Mouse (Mus musculus) forebrain, embryonic 11.5 days (tissue): ENCODE data around the gene Meis2. TPM values are rescaled to one million over a fixed set of nuclear protein-coding genes. Genes with fewer than 3 reads are reported as not detected.
A peak's percentile ranks its signal among the peaks of the same experiment; 100 is the strongest.

Experiments used
- ATAC-seq: fragments of 200-750 bp; cut with Nextera tagmentation; replicated peaks from 2 replicates; pipeline ENCODE4 v1.8.0; 2017; ENCODE audit warnings: moderate TSS enrichment; ENCODE audit not compliant: low FRiP score
- DNase-seq: peaks from one replicate; pipeline ENCODE4 v3.0.0-alpha.2; 2017; ENCODE audit warnings: low spot score
- H3K27ac ChIP-seq: fragments of 300-500 bp; sonication (generic); 2 replicates; pipeline ENCODE4 v1.5.1; 2014; ENCODE audit warnings: low read depth, low read length
- H3K27me3 ChIP-seq: fragments of 300-500 bp; sonication (generic); 2 replicates; pipeline ENCODE4 v1.6.1; 2014; ENCODE audit warnings: mild to moderate bottlenecking, low read length, mixed read lengths; ENCODE audit not compliant: control insufficient read depth, insufficient read depth
- H3K36me3 ChIP-seq: fragments of 300-500 bp; sonication (generic); 2 replicates; pipeline ENCODE4 v1.6.1; 2014; ENCODE audit warnings: mild to moderate bottlenecking, low read length, moderate library complexity, mixed read lengths; ENCODE audit not compliant: control insufficient read depth, insufficient read depth
- H3K4me1 ChIP-seq: fragments of 300-500 bp; sonication (generic); replicated peaks from 2 replicates; pipeline ENCODE4 v1.6.1; 2014; ENCODE audit warnings: low read length, mixed read lengths; ENCODE audit not compliant: control insufficient read depth, insufficient read depth
- H3K4me2 ChIP-seq: fragments of 300-500 bp; sonication (generic); 2 replicates; pipeline ENCODE4 v1.6.1; 2014; ENCODE audit warnings: low read depth, mild to moderate bottlenecking, low read length, moderate library complexity, mixed read lengths; ENCODE audit not compliant: severe bottlenecking
- H3K4me3 ChIP-seq: fragments of 300-500 bp; sonication (generic); 2 replicates; pipeline ENCODE4 v1.5.1; 2014; ENCODE audit warnings: low read depth, low read length
- H3K9ac ChIP-seq: fragments of 300-500 bp; sonication (generic); 2 replicates; pipeline ENCODE4 v1.6.1; 2014; ENCODE audit warnings: low read length
- H3K9me3 ChIP-seq: fragments of 300-500 bp; sonication (generic); 2 replicates; pipeline ENCODE4 v1.6.1; 2016; ENCODE audit warnings: low read length, mixed read lengths; ENCODE audit not compliant: control insufficient read depth
- whole genome bisulfite sequencing: fragments of 180-500 bp; shearing (Covaris S2); extraction: QIAGEN DNeasy Blood & Tissue Kit; methylation state at CpG from one replicate; pipeline ENCODE4 v1.1.7; 2014; 5-methylcytosine and 5-hydroxymethylcytosine counted together
- polyA plus RNA-seq: library from polyadenylated mRNA; unstranded; fragments of >200 nt; fragmentation: Nextera tagmentation; extraction: Ambion mirVana; gene quantifications from 2 replicates; pipeline ENCODE4 v1.2.1, GENCODE M21; 2014

Gene Meis2
- polyA plus RNA-seq, 1 experiment from 2014 or later = 77.2 TPM

DNA sequence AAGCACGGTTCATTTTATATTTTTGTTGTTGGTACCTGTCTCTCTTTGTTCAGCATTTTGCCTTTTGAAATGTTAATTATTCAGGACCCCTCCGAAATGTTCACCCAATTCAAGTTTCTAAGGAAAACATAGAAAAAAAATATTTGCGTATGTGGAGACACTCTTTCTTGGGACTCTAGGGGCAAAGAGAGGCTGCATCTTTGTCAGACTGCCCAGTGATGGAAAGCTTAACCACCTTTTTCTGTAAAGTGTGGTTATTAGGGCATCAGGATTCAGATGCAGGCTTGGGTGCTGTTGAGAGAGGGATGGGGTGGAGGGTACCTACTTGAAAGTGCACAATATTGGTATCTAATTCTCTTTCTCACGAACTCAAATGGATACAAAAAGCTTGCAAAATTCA lies 212.4 kb downstream of the Meis2 start:
- Histone ChIP-seq H3K4me2 (peak overlapping the region; percentile 51), H3K4me3 (no peak overlapping the region), H3K9ac (no peak overlapping the region; the same call in 1 of the 2 replicates), H3K36me3 (no peaks in the 10 kb centered on the region), H3K9me3 (no peaks in the 10 kb centered on the region), H3K27ac (no peak overlapping the region), H3K27me3 (peaks cover 30% of the 10 kb centered on the region), H3K4me1 (peaks cover 18% of the 10 kb centered on the region; the same call in 1 of the 2 replicates)
- ATAC-seq (no peak), DNase-seq (no peak)
- WGBS = 2% methylated on average over 4 of the region's 4 CpGs

GRCm38 (mm10) chr2:115852615-115853014 lies 213.0 kb downstream of the Meis2 start:
- H3K36me3 ChIP-seq = no peaks in the 10 kb centered on the region
- H3K4me3 ChIP-seq = peak overlapping the region; percentile 15
- ATAC-seq (peak; percentile 58), DNase-seq (peak; percentile 78)
- WGBS = 1% methylated on average over 22 of the region's 22 CpGs
- H3K9me3 ChIP-seq = no peaks in the 10 kb centered on the region
- H3K27ac ChIP-seq = no peak overlapping the region
- H3K4me2 ChIP-seq = peak overlapping the region; percentile 51
- H3K9ac ChIP-seq = peak overlapping the region; percentile 27; the same call in 1 of the 2 replicates
- H3K4me1 ChIP-seq = peaks cover 13% of the 10 kb centered on the region; the same call in 1 of the 2 replicates
- peaks cover 30% of the 10 kb centered on the region for H3K27me3 ChIP-seq

GRCm38 (mm10) chr2:115852109-115852508 lies 213.5 kb downstream of the Meis2 start:
- WGBS = 14% methylated on average over 11 of the region's 11 CpGs
- no peak for DNase-seq
- peaks cover 13% of the 10 kb centered on the region; the same call in 1 of the 2 replicates for H3K4me1 ChIP-seq
- no peaks in the 10 kb centered on the region for H3K36me3 ChIP-seq
- peak overlapping the region; percentile 15 for H3K4me3 ChIP-seq
- no peak; the same call in 1 of the 2 replicates for ATAC-seq
- no peak overlapping the region for H3K9ac ChIP-seq
- H3K4me2 ChIP-seq = peak overlapping the region; percentile 51; the same call in 1 of the 2 replicates
- H3K27me3 ChIP-seq = peaks cover 30% of the 10 kb centered on the region
- no peaks in the 10 kb centered on the region for H3K9me3 ChIP-seq
- H3K27ac ChIP-seq = no peak overlapping the region

DNA sequence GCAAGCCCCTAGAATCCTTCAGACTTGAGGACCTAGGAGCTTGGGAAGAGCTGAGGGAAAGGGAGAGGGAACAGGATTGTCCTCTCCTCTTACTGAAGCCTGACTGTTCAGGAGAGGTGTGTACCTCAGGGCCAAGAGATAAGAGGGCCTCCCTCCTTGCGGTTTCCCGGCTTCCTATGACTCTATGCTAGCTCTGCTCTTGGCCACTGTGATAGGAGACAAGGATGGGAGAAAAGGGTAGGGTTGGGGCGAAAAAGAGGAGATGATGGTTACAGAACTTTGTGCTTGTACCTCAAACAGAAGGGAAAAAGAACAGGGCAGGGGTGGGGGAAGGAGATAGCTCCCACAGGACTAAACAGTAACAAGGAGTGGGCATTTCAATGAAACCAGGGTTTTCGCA lies 214.7 kb downstream of the Meis2 start:
- no peak overlapping the region for H3K4me2 ChIP-seq
- no peak overlapping the region for H3K9ac ChIP-seq
- no peaks in the 10 kb centered on the region for H3K36me3 ChIP-seq
- ATAC-seq (no peak), DNase-seq (no peak)
- no peaks in the 10 kb centered on the region for H3K9me3 ChIP-seq
- no peak overlapping the region for H3K27ac ChIP-seq
- WGBS = 88% methylated on average over 4 of the region's 4 CpGs
- H3K27me3 ChIP-seq = peaks cover 30% of the 10 kb centered on the region
- H3K4me1 ChIP-seq = peaks cover 13% of the 10 kb centered on the region; the same call in 1 of the 2 replicates
- H3K4me3 ChIP-seq = no peak overlapping the region

GRCm38 (mm10) chr2:115842821-115843220 lies 222.8 kb downstream of the Meis2 start:
- no peak overlapping the region for H3K9ac ChIP-seq
- no peak overlapping the region for H3K4me3 ChIP-seq
- DNase-seq (no peak), ATAC-seq (no peak)
- H3K9me3 ChIP-seq = no peaks in the 10 kb centered on the region
- H3K27ac ChIP-seq = no peak overlapping the region
- no peaks in the 10 kb centered on the region for H3K4me1 ChIP-seq
- no peaks in the 10 kb centered on the region for H3K27me3 ChIP-seq
- H3K4me2 ChIP-seq = no peak overlapping the region
- H3K36me3 ChIP-seq = no peaks in the 10 kb centered on the region

- Histone ChIP-seq H3K9me3 (no peaks in the 10 kb centered on the region), H3K4me3 (no peak overlapping the region), H3K4me2 (no peak overlapping the region), H3K27me3 (no peaks in the 10 kb centered on the region), H3K4me1 (no peaks in the 10 kb centered on the region), H3K36me3 (no peaks in the 10 kb centered on the region), H3K27ac (no peak overlapping the region), H3K9ac (no peak overlapping the region)
- 79% methylated on average over 2 of the region's 2 CpGs for WGBS
- no peak for DNase-seq
- ATAC-seq = no peak
These were observed 229.6 kb downstream of the Meis2 start for GRCm38 (mm10) chr2:115836034-115836433.

DNA sequence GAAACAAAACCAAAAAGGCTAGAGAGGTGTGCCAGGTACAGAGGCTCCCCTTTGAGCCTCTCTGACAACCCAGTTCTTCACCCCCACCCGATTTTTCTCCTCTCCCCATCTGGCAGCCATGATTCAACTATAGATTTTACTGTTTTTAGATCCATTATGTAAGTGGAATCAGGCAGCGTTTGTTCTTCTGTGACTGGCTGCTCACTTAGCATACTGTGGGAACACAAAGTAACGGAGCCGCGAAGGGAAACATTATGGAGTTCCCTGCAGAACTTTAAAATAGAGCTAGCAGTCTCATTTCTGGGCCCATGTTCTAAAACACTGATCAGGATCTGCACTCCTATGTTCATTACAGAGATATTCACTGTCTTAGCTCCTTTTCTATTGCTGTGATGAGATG lies 243.3 kb downstream of the Meis2 start:
- DNase-seq (no peak), ATAC-seq (no peak)
- H3K4me3 ChIP-seq = no peak overlapping the region
- no peak overlapping the region for H3K9ac ChIP-seq
- H3K4me1 ChIP-seq = no peaks in the 10 kb centered on the region
- H3K9me3 ChIP-seq = no peaks in the 10 kb centered on the region
- no peaks in the 10 kb centered on the region for H3K27me3 ChIP-seq
- WGBS = 94% methylated on average over 5 of the region's 5 CpGs
- H3K4me2 ChIP-seq = no peak overlapping the region
- H3K27ac ChIP-seq = no peak overlapping the region
- H3K36me3 ChIP-seq = no peaks in the 10 kb centered on the region

DNA sequence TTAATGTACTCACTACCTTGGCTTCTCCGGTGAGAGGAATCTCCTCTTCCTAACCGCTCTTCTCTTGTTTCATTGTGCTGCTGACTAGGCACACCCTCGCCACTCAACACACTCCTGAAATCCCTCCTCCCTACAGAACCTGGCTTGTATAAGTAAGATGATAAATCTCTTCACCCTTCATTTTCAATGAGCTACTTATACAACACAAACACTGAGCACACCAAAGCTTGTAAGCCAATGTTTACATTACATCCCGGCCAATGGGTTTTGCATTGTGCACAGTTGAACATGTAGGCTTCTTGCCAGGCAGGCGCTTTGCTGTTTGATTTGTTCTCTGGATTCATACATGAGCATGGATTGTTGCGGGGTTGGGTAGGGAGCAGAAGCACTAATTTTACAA lies 247.7 kb downstream of the Meis2 start:
- WGBS = 89% methylated on average over 6 of the region's 6 CpGs
- H3K9ac ChIP-seq = no peak overlapping the region
- H3K9me3 ChIP-seq = no peaks in the 10 kb centered on the region
- DNase-seq (no peak), ATAC-seq (no peak)
- no peak overlapping the region for H3K27ac ChIP-seq
- no peak overlapping the region for H3K4me3 ChIP-seq
- no peaks in the 10 kb centered on the region for H3K27me3 ChIP-seq
- no peaks in the 10 kb centered on the region for H3K36me3 ChIP-seq
- H3K4me2 ChIP-seq = no peak overlapping the region
- H3K4me1 ChIP-seq = no peaks in the 10 kb centered on the region

- H3K9ac ChIP-seq = no peak overlapping the region
- no peaks in the 10 kb centered on the region for H3K36me3 ChIP-seq
- H3K4me2 ChIP-seq = no peak overlapping the region
- no peaks in the 10 kb centered on the region for H3K9me3 ChIP-seq
- ATAC-seq (no peak), DNase-seq (no peak)
- H3K27me3 ChIP-seq = no peaks in the 10 kb centered on the region
- no peak overlapping the region for H3K4me3 ChIP-seq
- WGBS = 76% methylated on average over 6 of the region's 6 CpGs
- no peak overlapping the region for H3K27ac ChIP-seq
- H3K4me1 ChIP-seq = no peaks in the 10 kb centered on the region
These were observed 251.9 kb downstream of the Meis2 start for GRCm38 (mm10) chr2:115813721-115814120.
